Mouse (Mus musculus) gastrocnemius, postnatal 10 days (tissue): ENCODE results near the gene Epb41l1. TPM values are rescaled to one million over a fixed set of nuclear protein-coding genes. Genes with fewer than 3 reads are reported as not detected.

Source experiments
- DNase-seq: peaks from one replicate; pipeline ENCODE4 v3.0.0; 2021; ENCODE audit warnings: mixed read lengths
- total RNA-seq, 2 experiments: library from RNA; stranded (reverse); gene quantifications; 2 replicates each; pipeline ENCODE4 v1.2.3; 2021

Epb41l1 gene
- total RNA-seq, 2 experiments from 2014 or later = 16.1 to 18.9 TPM

GRCm38 (mm10) chr2:156533160-156533559 lies 112.5 kb downstream of the Epb41l1 start:
- DNase-seq = no peak

DNA sequence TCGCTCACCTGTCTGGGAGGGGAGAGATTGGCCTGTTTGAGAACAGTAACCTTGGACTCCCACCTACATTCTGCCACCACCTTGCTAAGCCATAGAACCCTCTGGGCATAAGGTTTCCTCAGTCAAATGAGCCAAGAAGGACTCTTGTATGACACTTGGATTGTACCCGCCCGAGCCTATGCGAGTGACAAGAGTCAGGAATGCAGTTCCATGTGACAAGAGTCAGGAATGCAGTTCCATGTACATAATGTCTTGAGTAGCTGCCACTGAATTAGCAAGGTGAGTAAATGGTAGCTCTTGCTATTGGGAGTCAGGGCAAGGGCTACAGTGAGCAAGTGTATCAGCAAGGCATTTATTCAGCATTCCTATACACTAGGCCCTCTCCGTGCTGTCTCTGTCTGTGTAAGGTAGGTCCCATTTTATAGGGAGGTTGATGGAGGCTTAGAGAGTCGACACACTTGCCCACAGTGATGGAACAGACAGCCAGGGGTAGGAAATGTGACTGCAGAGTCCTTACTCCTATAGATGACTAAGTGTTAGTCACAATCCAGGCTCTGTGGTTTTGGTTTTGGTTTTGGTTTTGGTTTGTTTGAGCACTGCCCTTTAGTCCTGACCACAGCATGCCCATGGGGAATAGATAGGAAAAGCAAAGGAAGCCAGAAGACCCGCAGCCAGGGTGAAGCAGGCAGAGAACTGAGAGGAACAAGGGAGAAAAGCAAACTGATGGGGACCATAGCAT lies 118.3 kb downstream of the Epb41l1 start:
- no peak for DNase-seq

DNA sequence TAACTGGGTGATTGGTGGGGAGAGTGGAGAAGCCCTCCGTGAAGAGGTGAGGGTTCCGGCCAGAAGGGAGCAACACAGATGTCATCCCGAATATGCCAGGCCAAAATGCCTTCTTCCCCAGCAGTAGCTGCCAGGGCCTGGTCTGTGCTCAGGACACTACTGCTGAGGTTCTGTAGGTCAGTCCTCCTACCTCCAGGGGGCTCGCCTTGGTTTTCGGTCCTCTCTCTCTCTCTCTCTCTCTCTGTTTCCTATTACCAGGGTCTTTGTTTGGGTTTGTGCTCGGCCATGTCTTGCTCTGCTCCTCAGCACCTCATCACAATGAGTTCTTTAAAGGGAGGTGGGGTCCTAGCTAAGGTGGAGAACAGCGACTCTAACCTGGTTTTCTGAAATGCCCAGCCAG lies 120.3 kb downstream of the Epb41l1 start:
- DNase-seq = no peak

DNA sequence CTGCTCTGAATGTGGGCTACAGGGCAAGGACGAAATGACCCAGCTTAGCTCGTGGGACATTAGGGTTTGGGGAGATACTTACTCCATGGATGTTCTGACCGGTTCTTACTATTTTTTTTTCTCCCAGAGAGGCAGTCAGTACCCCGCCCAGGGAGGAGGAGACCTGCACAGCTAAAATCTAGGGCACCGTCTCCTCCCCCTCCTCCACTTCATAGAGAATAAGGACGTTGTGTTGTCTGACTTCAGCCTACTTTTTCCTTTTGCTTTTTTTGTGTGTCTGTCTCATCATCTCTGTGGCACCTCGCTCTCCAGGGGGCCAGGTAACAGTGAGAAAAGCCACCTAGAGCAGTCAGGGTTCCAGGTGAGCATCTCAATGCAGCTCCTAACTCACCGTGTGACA lies 121.7 kb downstream of the Epb41l1 start:
- DNase-seq = no peak

DNA sequence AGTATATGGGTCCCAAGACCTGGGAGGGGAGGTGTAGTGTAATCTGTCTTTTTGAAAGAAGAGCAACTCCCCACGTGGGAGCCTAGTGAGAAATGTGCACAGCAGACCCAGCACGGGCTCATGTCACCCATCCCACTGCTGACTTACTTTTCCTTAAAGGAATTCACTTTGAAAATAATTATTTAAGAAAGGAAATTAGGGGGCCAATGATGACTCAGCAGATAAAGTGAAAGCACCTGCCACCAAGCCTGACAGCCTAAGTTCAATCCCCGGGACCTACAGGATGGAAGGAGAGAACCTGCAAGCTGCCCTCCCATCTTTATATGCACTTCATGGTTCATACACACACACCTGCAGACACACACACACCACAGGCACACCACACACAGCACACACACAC lies 123.1 kb downstream of the Epb41l1 start:
- no peak for DNase-seq

- DNase-seq = peak; percentile 78
These were observed 126.6 kb downstream of the Epb41l1 start, which contains the start of gene Aar2 for GRCm38 (mm10) chr2:156547123-156547891. Aar2 (plus strand) TSS chr2:156547584.

DNA sequence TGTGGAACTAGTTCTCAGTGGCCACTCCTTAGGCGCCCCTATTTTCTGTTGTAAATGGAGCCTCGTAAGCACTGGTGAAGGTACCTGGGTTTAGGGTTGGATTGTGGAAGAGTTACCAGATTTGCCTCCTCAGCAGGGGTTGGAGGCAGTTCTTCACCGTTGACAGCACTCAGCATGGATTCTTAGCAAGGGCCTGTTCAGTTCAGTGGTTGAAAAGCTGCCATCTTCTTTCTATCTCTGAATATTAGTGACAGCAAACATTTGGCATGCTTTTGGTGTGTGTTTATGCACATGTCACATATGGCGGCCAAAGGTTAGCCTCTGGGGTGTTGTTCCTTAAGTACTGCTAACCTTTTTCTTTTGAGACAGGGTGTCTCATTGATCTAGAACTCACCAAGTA lies 131.7 kb downstream of the Epb41l1 start:
- no peak for DNase-seq

DNA sequence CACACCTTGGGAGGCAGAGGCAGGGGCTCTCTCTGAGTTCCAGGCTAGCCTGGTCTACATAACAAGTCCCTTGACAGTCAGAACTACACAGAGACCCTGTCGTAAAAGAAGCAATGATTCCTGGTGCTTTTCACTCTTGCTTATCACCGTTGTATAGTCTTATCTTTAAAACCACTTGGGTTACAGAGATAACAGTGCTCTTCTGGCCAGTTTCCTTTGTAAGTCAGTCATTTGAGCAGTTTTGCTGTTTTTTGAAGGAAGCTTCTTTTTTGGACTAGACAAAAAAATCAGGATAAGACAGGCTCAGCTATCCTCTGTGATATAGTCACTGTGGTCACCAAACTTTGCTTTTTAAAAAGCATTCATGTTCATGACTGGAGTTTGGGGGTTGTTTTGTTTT lies 141.1 kb downstream of the Epb41l1 start:
- no peak for DNase-seq

- DNase-seq = no peak
These were observed 142.8 kb downstream of the Epb41l1 start for GRCm38 (mm10) chr2:156563557-156563956.

GRCm38 (mm10) chr2:156566512-156566911 lies 145.8 kb downstream of the Epb41l1 start:
- no peak for DNase-seq

- no peak for DNase-seq
These were observed 147.9 kb downstream of the Epb41l1 start for GRCm38 (mm10) chr2:156568647-156569046.

DNA sequence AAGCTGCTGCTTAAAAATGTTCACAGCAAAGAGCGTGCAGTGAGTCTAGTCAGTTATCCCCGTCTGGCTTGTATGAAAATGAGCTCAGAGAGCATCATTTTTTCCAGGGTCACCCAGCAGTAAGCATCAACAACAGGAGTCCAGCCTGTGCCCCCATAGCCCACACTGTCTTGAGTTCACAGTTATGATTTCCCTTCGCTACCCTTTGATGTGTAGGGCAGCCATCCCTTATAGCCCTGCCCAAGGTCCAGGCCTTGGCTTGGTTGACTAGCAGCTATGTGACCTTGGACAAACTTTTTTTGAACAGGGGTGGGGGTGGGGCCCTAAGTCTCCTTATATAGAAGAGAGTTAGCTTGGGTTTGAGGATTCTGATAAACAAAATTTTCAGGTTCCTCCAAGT lies 148.6 kb downstream of the Epb41l1 start:
- DNase-seq = no peak

GRCm38 (mm10) chr2:156571521-156571920 lies 150.8 kb downstream of the Epb41l1 start:
- no peak for DNase-seq

GRCm38 (mm10) chr2:156576850-156577587 lies 156.3 kb downstream of the Epb41l1 start:
- peak; percentile 16 for DNase-seq

DNA sequence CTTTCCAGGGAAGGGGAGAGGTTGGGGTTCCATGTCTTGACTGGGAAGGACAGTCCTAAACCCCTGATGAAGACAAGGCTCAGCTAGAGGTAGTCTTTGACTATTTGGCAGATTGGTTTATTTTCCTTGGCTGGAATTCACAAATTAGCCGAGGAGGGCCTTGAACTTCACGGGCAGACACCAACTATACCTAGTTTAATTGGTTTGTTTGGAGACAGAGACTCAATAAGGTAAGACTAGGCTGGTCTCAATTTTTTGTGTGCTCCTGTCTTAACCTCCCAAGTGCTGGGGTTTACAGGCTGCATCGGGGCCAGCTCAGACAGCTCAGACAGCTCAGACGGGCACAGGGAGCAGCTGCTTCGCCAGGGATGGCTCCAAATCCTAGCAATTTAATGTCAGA lies 159.8 kb downstream of the Epb41l1 start:
- no peak for DNase-seq

- no peak for DNase-seq
These were observed 160.5 kb downstream of the Epb41l1 start for GRCm38 (mm10) chr2:156581244-156581643.

GRCm38 (mm10) chr2:156582887-156583286 lies 162.2 kb downstream of the Epb41l1 start:
- no peak for DNase-seq

GRCm38 (mm10) chr2:156584154-156584796 lies 163.6 kb downstream of the Epb41l1 start:
- DNase-seq = no peak

- no peak for DNase-seq
These were observed 164.2 kb downstream of the Epb41l1 start for GRCm38 (mm10) chr2:156584797-156585471.

- DNase-seq = no peak
These were observed 168.8 kb downstream of the Epb41l1 start for GRCm38 (mm10) chr2:156589481-156589880.
